Mouse (Mus musculus) layer of hippocampus, postnatal 10 days (tissue): ENCODE data around the gene Btg4. TPM values are rescaled to one million over a fixed set of nuclear protein-coding genes. Genes with fewer than 3 reads are reported as not detected.

Experiments
- DNase-seq, 2 experiments: peaks; one replicate each; pipeline ENCODE4 v3.0.0; 2021; ENCODE audit warnings: low spot score in 2 of 2
- microRNA-seq, 2 experiments: library from miRNA; unstranded; fragments of <30 nt; microRNA quantifications; one replicate each; pipeline ENCODE4 v1.2.0; 2021
- total RNA-seq, 2 experiments: library from RNA; stranded (reverse); gene quantifications; 2 replicates each; pipeline ENCODE4 v1.2.3; 2021

The Btg4 gene
- total RNA-seq, 2 experiments from 2014 or later: not detected

- DNase-seq: no peak
Observed at GRCm38 (mm10) chr9:51165312-51166180, 104.8 kb downstream of the Btg4 start, which contains the start of gene Gm32742. Gene Gm32742 (minus strand): TSS chr9:51165517.

GRCm38 (mm10) chr9:51167954-51168353 is 107.3 kb downstream of the Btg4 start:
- no peak for DNase-seq

DNA sequence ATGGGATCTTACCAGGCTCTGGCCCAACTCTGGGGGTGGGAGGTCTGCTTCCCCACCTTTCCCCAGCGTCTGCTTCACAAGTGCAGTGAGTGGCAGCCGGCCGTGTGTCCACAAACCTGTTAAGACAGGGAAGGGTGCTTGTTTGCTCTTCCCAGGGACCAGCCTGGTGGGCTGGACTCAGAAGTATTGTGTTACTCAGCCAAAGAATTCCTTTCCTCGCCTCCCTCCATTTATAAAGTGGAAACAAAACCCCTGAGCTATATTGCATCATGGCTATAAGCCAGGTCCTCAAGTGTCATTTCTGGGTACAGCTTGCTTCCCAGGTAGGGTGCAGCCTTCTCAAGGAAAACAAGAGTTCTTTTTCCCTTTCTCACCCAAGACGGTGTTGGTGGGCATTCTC is 108.0 kb downstream of the Btg4 start:
- no peak for DNase-seq

- DNase-seq: no peak
Observed at GRCm38 (mm10) chr9:51169133-51169532, 108.4 kb downstream of the Btg4 start.

Small RNA genes within 50 kb of the gene (microRNA-seq; reads per million reads assigned to microRNA genes)
- gene Mir34b: 16.3 to 39.2 reads per million in 2 experiments
- gene Mir34c: 796 to 1,410 reads per million in 2 experiments

Other genes starting within 250 kb of the Btg4 start
- gene Ppp2r1b, start 215.6 kb upstream of the Btg4 start, total RNA-seq: 10 to 100 TPM; 18.8 to 19.9 TPM
- gene Sik2, start 51.8 kb upstream of the Btg4 start, total RNA-seq: 10 to 100 TPM; 39.5 to 39.8 TPM
- 1 to 10 TPM; 6.3 to 7.9 TPM for gene Layn, start 16.2 kb downstream of the Btg4 start, total RNA-seq
- under 1 TPM; 0.58 to 0.75 TPM for gene 4833427G06Rik, start 41.2 kb downstream of the Btg4 start, total RNA-seq
- gene Gm32742, start 104.6 kb downstream of the Btg4 start, total RNA-seq: not detected
- under 1 TPM in 1 of 2 experiments, not detected in 1; 0.14 TPM for gene Pou2af1, start 152.8 kb downstream of the Btg4 start, total RNA-seq
- gene Colca2, start 217.7 kb downstream of the Btg4 start, total RNA-seq: 1 to 10 TPM in 1 of 2 experiments, under 1 TPM in 1; 0.96 to 1.5 TPM